Mouse (Mus musculus) urinary bladder, adult 18-20 months (tissue): Measurements from ENCODE around the gene Sh3bp4.

ENCODE experiments used
- DNase-seq, 2 experiments: peaks; one replicate each; pipeline ENCODE4 v3.0.0; 2022; ENCODE audit warnings: low spot score in 2 of 2, mixed read lengths in 2 of 2

The Sh3bp4 gene

GRCm38 (mm10) chr1:89070103-89070700 lies at the start of gene Sh3bp4:
Sh3bp4 (plus strand) TSS chr1:89070415.
- peak; percentile 99 for DNase-seq

- no peak for DNase-seq
These were observed 47.2 kb upstream of the Sh3bp4 start for GRCm38 (mm10) chr1:89022997-89023396.

GRCm38 (mm10) chr1:89024696-89025612 lies 45.3 kb upstream of the Sh3bp4 start:
- no peak for DNase-seq

GRCm38 (mm10) chr1:89026040-89026439 lies 44.2 kb upstream of the Sh3bp4 start:
- no peak for DNase-seq

GRCm38 (mm10) chr1:89029136-89029927 lies 40.9 kb upstream of the Sh3bp4 start:
- no peak for DNase-seq

GRCm38 (mm10) chr1:89033661-89034060 lies 36.6 kb upstream of the Sh3bp4 start:
- DNase-seq: no peak

- DNase-seq: no peak
These were observed 36.2 kb upstream of the Sh3bp4 start for GRCm38 (mm10) chr1:89034061-89034460.

GRCm38 (mm10) chr1:89035115-89035514 lies 35.1 kb upstream of the Sh3bp4 start:
- DNase-seq: no peak

GRCm38 (mm10) chr1:89039836-89040235 lies 30.4 kb upstream of the Sh3bp4 start:
- no peak for DNase-seq

- DNase-seq: no peak
These were observed 28.9 kb upstream of the Sh3bp4 start for GRCm38 (mm10) chr1:89041290-89041689.

- no peak for DNase-seq
These were observed 28.1 kb upstream of the Sh3bp4 start for GRCm38 (mm10) chr1:89042081-89042480.

- DNase-seq: no peak
These were observed 27.3 kb upstream of the Sh3bp4 start for GRCm38 (mm10) chr1:89042956-89043355.

- no peak for DNase-seq
These were observed 24.8 kb upstream of the Sh3bp4 start for GRCm38 (mm10) chr1:89045403-89045802.

- no peak for DNase-seq
These were observed 20.7 kb upstream of the Sh3bp4 start for GRCm38 (mm10) chr1:89049506-89049905.

GRCm38 (mm10) chr1:89056175-89056574 lies 14.0 kb upstream of the Sh3bp4 start:
- no peak for DNase-seq

GRCm38 (mm10) chr1:89057430-89057829 lies 12.8 kb upstream of the Sh3bp4 start:
- DNase-seq: no peak

- DNase-seq: no peak
These were observed 12.2 kb upstream of the Sh3bp4 start for GRCm38 (mm10) chr1:89058011-89058410.

GRCm38 (mm10) chr1:89062977-89063376 lies 7.2 kb upstream of the Sh3bp4 start:
- no peak for DNase-seq

GRCm38 (mm10) chr1:89063800-89064199 lies 6.4 kb upstream of the Sh3bp4 start:
- DNase-seq: no peak

GRCm38 (mm10) chr1:89068812-89069211 lies 1.4 kb upstream of the Sh3bp4 start:
- DNase-seq: no peak

- peak in 1 of 2 experiments; percentile 45 for DNase-seq
These were observed 624 bp upstream of the Sh3bp4 start for GRCm38 (mm10) chr1:89069479-89070102.

GRCm38 (mm10) chr1:89070871-89071361 lies 701 bp downstream of the Sh3bp4 start:
- DNase-seq: peak; percentile 22 to 59
